Mouse (Mus musculus) heart, embryonic 13.5 days (tissue): ENCODE measurements around the gene Hsf5. TPM values are rescaled to one million over a fixed set of nuclear protein-coding genes. Genes with fewer than 3 reads are reported as not detected.

Experiments
- ATAC-seq: fragments of 200-750 bp; cut with Nextera tagmentation; 2 replicates; pipeline ENCODE4 v1.8.0; 2017; ENCODE audit warnings: moderate TSS enrichment; ENCODE audit not compliant: insufficient number of reproducible peaks, low FRiP score, low TSS enrichment; ENCODE audit errors: extremely low read depth
- H3K27ac ChIP-seq: fragments of 300-500 bp; sonication (generic); replicated peaks from 2 replicates; pipeline ENCODE4 v1.5.1; 2015; ENCODE audit warnings: moderate library complexity, mild to moderate bottlenecking, inconsistent platforms
- H3K27me3 ChIP-seq: fragments of 300-500 bp; sonication (generic); replicated peaks from 2 replicates; pipeline ENCODE4 v1.6.1; 2015; ENCODE audit warnings: mild to moderate bottlenecking, inconsistent platforms
- H3K36me3 ChIP-seq: fragments of 300-500 bp; sonication (generic); 2 replicates; pipeline ENCODE4 v1.6.1; 2015; ENCODE audit warnings: mild to moderate bottlenecking, inconsistent platforms
- H3K4me1 ChIP-seq: fragments of 300-500 bp; sonication (generic); 2 replicates; pipeline ENCODE4 v1.6.1; 2015; ENCODE audit warnings: inconsistent platforms
- H3K4me2 ChIP-seq: fragments of 300-500 bp; sonication (generic); 2 replicates; pipeline ENCODE4 v1.6.1; 2015; ENCODE audit warnings: inconsistent platforms, mild to moderate bottlenecking, moderate library complexity
- H3K4me3 ChIP-seq: fragments of 300-500 bp; sonication (generic); 2 replicates; pipeline ENCODE4 v1.5.1; 2015; ENCODE audit warnings: moderate library complexity, mild to moderate bottlenecking, inconsistent platforms
- H3K9ac ChIP-seq: fragments of 300-500 bp; sonication (generic); 2 replicates; pipeline ENCODE4 v1.6.1; 2015; ENCODE audit warnings: inconsistent platforms, mild to moderate bottlenecking, moderate library complexity
- H3K9me3 ChIP-seq: fragments of 300-500 bp; sonication (generic); 2 replicates; pipeline ENCODE4 v1.6.1; 2016; ENCODE audit warnings: inconsistent platforms
- WGBS: fragments of 180-500 bp; shearing (Covaris S2); methylation state at CpG from one replicate; pipeline ENCODE4 v1.1.7; 2015; ENCODE audit warnings: mixed read lengths; 5-methylcytosine and 5-hydroxymethylcytosine counted together
- polyA plus RNA-seq: library from polyadenylated mRNA; unstranded; fragments of >200 nt; fragmentation: Nextera tagmentation; extraction: Ambion mirVana; gene quantifications from 2 replicates; pipeline ENCODE4 v1.2.1, GENCODE M21; 2015

The Hsf5 gene
- polyA plus RNA-seq, 1 experiment from 2014 or later, result 0.13 TPM

GRCm38 (mm10) chr11:87697131-87697682 is 80.2 kb downstream of the Hsf5 start:
- H3K27me3 ChIP-seq, result no peaks in the 10 kb centered on the region
- no peaks in the 10 kb centered on the region for H3K36me3 ChIP-seq
- H3K4me3 ChIP-seq, result no peak overlapping the region
- H3K4me2 ChIP-seq, result no peak overlapping the region
- no peak overlapping the region for H3K9ac ChIP-seq
- peaks cover 7% of the 10 kb centered on the region for H3K4me1 ChIP-seq
- no peak overlapping the region for H3K27ac ChIP-seq
- H3K9me3 ChIP-seq, result no peaks in the 10 kb centered on the region
- 64% methylated on average over 14 of the region's 14 CpGs for WGBS
- no peak for ATAC-seq

- Histone ChIP-seq H3K36me3 (no peaks in the 10 kb centered on the region), H3K9me3 (no peaks in the 10 kb centered on the region), H3K4me1 (peaks cover 7% of the 10 kb centered on the region), H3K27me3 (no peaks in the 10 kb centered on the region), H3K4me2 (no peak overlapping the region), H3K27ac (no peak overlapping the region), H3K4me3 (no peak overlapping the region), H3K9ac (no peak overlapping the region)
- WGBS, result 87% methylated on average over 4 of the region's 4 CpGs
- ATAC-seq, result no peak
Observed at GRCm38 (mm10) chr11:87698126-87698525, 81.2 kb downstream of the Hsf5 start.

- no peaks in the 10 kb centered on the region for H3K27me3 ChIP-seq
- WGBS, result 73% methylated on average over 6 of the region's 6 CpGs
- no peaks in the 10 kb centered on the region for H3K36me3 ChIP-seq
- no peak overlapping the region for H3K9ac ChIP-seq
- H3K9me3 ChIP-seq, result no peaks in the 10 kb centered on the region
- H3K4me2 ChIP-seq, result no peak overlapping the region
- no peak overlapping the region for H3K27ac ChIP-seq
- no peak overlapping the region for H3K4me3 ChIP-seq
- peaks cover 7% of the 10 kb centered on the region for H3K4me1 ChIP-seq
- no peak for ATAC-seq
Observed at GRCm38 (mm10) chr11:87701108-87701507, 84.1 kb downstream of the Hsf5 start.

GRCm38 (mm10) chr11:87701877-87702620 is 85.1 kb downstream of the Hsf5 start:
- H3K36me3 ChIP-seq, result no peaks in the 10 kb centered on the region
- H3K9ac ChIP-seq, result no peak overlapping the region
- H3K4me3 ChIP-seq, result no peak overlapping the region
- H3K27me3 ChIP-seq, result no peaks in the 10 kb centered on the region
- H3K4me2 ChIP-seq, result no peak overlapping the region
- no peak overlapping the region for H3K27ac ChIP-seq
- peaks cover 7% of the 10 kb centered on the region for H3K4me1 ChIP-seq
- WGBS, result 66% methylated on average over 14 of the region's 14 CpGs
- no peak for ATAC-seq
- no peaks in the 10 kb centered on the region for H3K9me3 ChIP-seq

- H3K36me3 ChIP-seq, result no peaks in the 10 kb centered on the region
- WGBS, result 86% methylated on average over 5 of the region's 5 CpGs
- no peak overlapping the region for H3K4me2 ChIP-seq
- no peak overlapping the region for H3K27ac ChIP-seq
- ATAC-seq, result no peak
- H3K27me3 ChIP-seq, result peaks cover 10% of the 10 kb centered on the region; the same call in 1 of the 2 replicates
- H3K4me3 ChIP-seq, result no peak overlapping the region
- H3K9ac ChIP-seq, result no peak overlapping the region
- H3K9me3 ChIP-seq, result no peaks in the 10 kb centered on the region
- peaks cover 5% of the 10 kb centered on the region; the same call in 1 of the 2 replicates for H3K4me1 ChIP-seq
Observed at GRCm38 (mm10) chr11:87703654-87704053, 86.7 kb downstream of the Hsf5 start.

- no peak for ATAC-seq
- 81% methylated on average over 9 of the region's 9 CpGs for WGBS
- no peak overlapping the region for H3K27ac ChIP-seq
Observed at GRCm38 (mm10) chr11:87704289-87704688, 87.3 kb downstream of the Hsf5 start.

GRCm38 (mm10) chr11:87707570-87707969 is 90.6 kb downstream of the Hsf5 start:
- H3K36me3 ChIP-seq, result no peaks in the 10 kb centered on the region
- peaks cover 41% of the 10 kb centered on the region for H3K27me3 ChIP-seq
- H3K4me2 ChIP-seq, result no peak overlapping the region
- peaks cover 21% of the 10 kb centered on the region for H3K4me1 ChIP-seq
- ATAC-seq, result no peak
- no peaks in the 10 kb centered on the region for H3K9me3 ChIP-seq
- no peak overlapping the region for H3K27ac ChIP-seq
- 62% methylated on average over 8 of the region's 8 CpGs for WGBS
- H3K9ac ChIP-seq, result no peak overlapping the region
- H3K4me3 ChIP-seq, result no peak overlapping the region

More at GRCm38 (mm10) chr11:87704289-87704688, 87.3 kb downstream of the Hsf5 start:
- no peak overlapping the region for H3K4me2 ChIP-seq
- H3K9me3 ChIP-seq, result no peaks in the 10 kb centered on the region
- peaks cover 10% of the 10 kb centered on the region for H3K4me1 ChIP-seq
- H3K27me3 ChIP-seq, result peaks cover 16% of the 10 kb centered on the region; the same call in 1 of the 2 replicates
- no peak overlapping the region for H3K9ac ChIP-seq
- no peaks in the 10 kb centered on the region for H3K36me3 ChIP-seq
- H3K4me3 ChIP-seq, result no peak overlapping the region

GRCm38 (mm10) chr11:87708979-87709378 is 92.0 kb downstream of the Hsf5 start:
- WGBS, result 57% methylated on average over 5 of the region's 5 CpGs
- no peak overlapping the region for H3K27ac ChIP-seq
- no peak overlapping the region for H3K4me3 ChIP-seq
- no peaks in the 10 kb centered on the region for H3K36me3 ChIP-seq
- no peak overlapping the region for H3K9ac ChIP-seq
- no peaks in the 10 kb centered on the region for H3K9me3 ChIP-seq
- no peak overlapping the region; the same call in 1 of the 2 replicates for H3K4me2 ChIP-seq
- H3K27me3 ChIP-seq, result peaks cover 41% of the 10 kb centered on the region
- no peak for ATAC-seq
- H3K4me1 ChIP-seq, result peaks cover 21% of the 10 kb centered on the region

Other genes starting within 250 kb of the Hsf5 start
- 9.7 and 9.9 TPM in 2 replicates for gene Rad51c, start 212.2 kb upstream of the Hsf5 start, polyA plus RNA-seq
- 0.28 and 0.47 TPM in 2 replicates for gene Tex14, start 212.1 kb upstream of the Hsf5 start, polyA plus RNA-seq
- gene Gm11492, start 50.5 kb upstream of the Hsf5 start, polyA plus RNA-seq, result not detected in 2 replicates
- 15.3 and 18.5 TPM in 2 replicates for gene Sept4, start 48.3 kb upstream of the Hsf5 start, polyA plus RNA-seq
- 14.1 and 14.7 TPM in 2 replicates for gene Mtmr4, start 25.0 kb upstream of the Hsf5 start, polyA plus RNA-seq
- gene Rnf43, start 45.6 kb downstream of the Hsf5 start, polyA plus RNA-seq, result 1.3 and 1.6 TPM in 2 replicates
- gene Supt4a, start 120.4 kb downstream of the Hsf5 start, polyA plus RNA-seq, result 104 and 115 TPM in 2 replicates
- 0.47 and 0.51 TPM in 2 replicates for gene Tspoap1, start 143.4 kb downstream of the Hsf5 start, polyA plus RNA-seq
- 2.1 and 8.2 TPM in 2 replicates for gene Mpo, start 176.4 kb downstream of the Hsf5 start, polyA plus RNA-seq
- 0.08 TPM in 1 of 2 replicates, not detected in the other for gene Lpo, start 211.1 kb downstream of the Hsf5 start, polyA plus RNA-seq
- gene Mks1, start 236.1 kb downstream of the Hsf5 start, polyA plus RNA-seq, result 7.0 and 8.3 TPM in 2 replicates